Mouse (Mus musculus) midbrain, embryonic 13.5 days (tissue): ENCODE results near the gene Psap. TPM values are rescaled to one million over a fixed set of nuclear protein-coding genes. Genes with fewer than 3 reads are reported as not detected.
"Not testable (repeated sequence)": the region's sequence is repeated elsewhere in the genome, so short reads cannot be mapped to it uniquely, and the experiment has no call there.

Source experiments
- ATAC-seq: fragments of 200-750 bp; cut with Nextera tagmentation; 2 replicates; pipeline ENCODE4 v1.8.0; 2017; ENCODE audit warnings: mild to moderate bottlenecking, moderate TSS enrichment, moderate library complexity
- H3K27ac ChIP-seq: fragments of 300-500 bp; sonication (generic); 2 replicates; pipeline ENCODE4 v1.5.1; 2015; ENCODE audit warnings: inconsistent platforms, mild to moderate bottlenecking, moderate library complexity
- H3K27me3 ChIP-seq: fragments of 300-500 bp; sonication (generic); 2 replicates; pipeline ENCODE4 v1.6.1; 2015; ENCODE audit warnings: mild to moderate bottlenecking, inconsistent platforms
- H3K36me3 ChIP-seq: fragments of 300-500 bp; sonication (generic); 2 replicates; pipeline ENCODE4 v1.6.1; 2015; ENCODE audit warnings: mild to moderate bottlenecking, inconsistent platforms
- H3K4me1 ChIP-seq: fragments of 300-500 bp; sonication (generic); replicated peaks from 2 replicates; pipeline ENCODE4 v1.6.1; 2015; ENCODE audit warnings: inconsistent platforms
- H3K4me2 ChIP-seq: fragments of 300-500 bp; sonication (generic); replicated peaks from 2 replicates; pipeline ENCODE4 v1.6.1; 2015; ENCODE audit warnings: moderate library complexity, mild to moderate bottlenecking, inconsistent platforms
- H3K4me3 ChIP-seq: fragments of 300-500 bp; sonication (generic); replicated peaks from 2 replicates; pipeline ENCODE4 v1.5.1; 2015; ENCODE audit warnings: mild to moderate bottlenecking, inconsistent platforms
- H3K9ac ChIP-seq: fragments of 300-500 bp; sonication (generic); replicated peaks from 2 replicates; pipeline ENCODE4 v1.6.1; 2015; ENCODE audit warnings: mild to moderate bottlenecking, inconsistent platforms
- H3K9me3 ChIP-seq: fragments of 300-500 bp; sonication (generic); 2 replicates; pipeline ENCODE4 v1.6.1; 2016; ENCODE audit warnings: mild to moderate bottlenecking, inconsistent platforms
- WGBS: fragments of 180-500 bp; shearing (Covaris S2); methylation state at CpG from one replicate; pipeline ENCODE4 v1.1.7; 2015; 5-methylcytosine and 5-hydroxymethylcytosine counted together
- polyA plus RNA-seq: library from polyadenylated mRNA; unstranded; fragments of >200 nt; fragmentation: Nextera tagmentation; extraction: Ambion mirVana; gene quantifications from 2 replicates; pipeline ENCODE4 v1.2.1, GENCODE M21; 2015

The Psap gene
- polyA plus RNA-seq: 126 and 154 TPM in 2 replicates

DNA sequence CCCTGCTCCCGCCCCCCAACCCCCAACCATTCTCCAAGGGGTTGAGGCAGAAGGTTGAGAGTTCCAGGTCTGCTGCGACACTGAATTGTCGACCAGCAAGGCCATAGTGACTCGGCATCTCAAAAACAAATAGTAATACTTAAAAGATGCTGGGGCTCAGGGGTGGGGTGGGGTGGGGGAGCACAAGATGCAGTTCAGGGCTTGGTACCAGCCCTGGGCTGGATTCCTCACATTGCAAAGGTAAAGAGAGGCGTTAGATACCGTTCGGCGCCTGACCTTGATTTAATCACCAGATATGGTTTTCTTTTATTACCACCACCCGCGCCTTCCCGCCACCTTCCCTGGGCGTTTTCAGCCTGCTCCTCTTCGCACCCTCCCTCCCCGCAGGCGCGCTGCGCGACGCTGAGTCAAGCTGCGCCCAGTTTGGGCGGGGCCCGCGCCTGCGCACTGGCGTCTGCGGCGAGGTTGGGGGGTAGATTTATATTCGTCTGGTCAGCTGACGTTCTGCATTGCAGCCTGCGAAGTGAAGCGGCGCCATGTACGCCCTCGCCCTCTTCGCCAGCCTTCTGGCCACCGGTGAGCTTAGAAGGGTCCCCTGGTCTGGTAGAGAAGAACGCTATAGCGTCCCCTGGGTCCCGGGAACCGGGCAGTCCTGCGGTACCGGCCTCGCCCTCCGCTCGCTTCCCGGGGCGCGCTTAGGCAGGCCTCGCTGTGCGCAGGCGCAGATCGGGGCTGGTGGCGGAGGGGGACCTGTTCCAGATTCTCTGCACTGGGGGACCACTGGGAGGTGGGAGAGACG, at the start of gene Psap:
TSS of gene Psap (plus strand) at position 421 of the 799 bp plus-strand sequence.
- H3K27me3 ChIP-seq: no peaks in the 10 kb centered on the region
- 1% methylated on average over 54 of the region's 54 CpGs for WGBS
- peak within 1 kb of the TSS; percentile 76 for H3K4me3 ChIP-seq
- H3K36me3 ChIP-seq: no peaks in the 10 kb centered on the region
- H3K4me2 ChIP-seq: peak within 1 kb of the TSS; percentile 92
- peak within 1 kb of the TSS; percentile 91 for H3K27ac ChIP-seq
- peaks cover 49% of the 10 kb centered on the region for H3K4me1 ChIP-seq
- ATAC-seq: peak; percentile 90
- H3K9ac ChIP-seq: peak within 1 kb of the TSS; percentile 92
- no peaks in the 10 kb centered on the region for H3K9me3 ChIP-seq

- Histone ChIP-seq H3K27me3 (no peaks in the 10 kb centered on the region), H3K36me3 (no peaks in the 10 kb centered on the region), H3K4me1 (no peaks in the 10 kb centered on the region), H3K4me2 (no peak overlapping the region), H3K27ac (no peak overlapping the region), H3K4me3 (no peak overlapping the region), H3K9me3 (no peaks in the 10 kb centered on the region), H3K9ac (no peak overlapping the region)
- ATAC-seq: no peak
- 75% methylated on average over 4 of the region's 4 CpGs for WGBS
These were observed 49.8 kb upstream of the Psap start for GRCm38 (mm10) chr10:60227666-60228065.

GRCm38 (mm10) chr10:60229113-60229512, 48.3 kb upstream of the Psap start:
- Histone ChIP-seq H3K36me3 (no peaks in the 10 kb centered on the region), H3K9ac (no peak overlapping the region), H3K4me3 (no peak overlapping the region), H3K9me3 (no peaks in the 10 kb centered on the region), H3K4me2 (no peak overlapping the region), H3K27ac (no peak overlapping the region), H3K27me3 (no peaks in the 10 kb centered on the region), H3K4me1 (no peaks in the 10 kb centered on the region)
- ATAC-seq: no peak
- 92% methylated on average over 6 of the region's 6 CpGs for WGBS

GRCm38 (mm10) chr10:60230321-60231088, 46.9 kb upstream of the Psap start:
- ATAC-seq: no peak
- Histone ChIP-seq H3K9ac (no peak overlapping the region), H3K27me3 (no peaks in the 10 kb centered on the region), H3K27ac (no peak overlapping the region), H3K9me3 (no peaks in the 10 kb centered on the region), H3K4me3 (no peak overlapping the region), H3K36me3 (no peaks in the 10 kb centered on the region), H3K4me2 (no peak overlapping the region), H3K4me1 (no peaks in the 10 kb centered on the region)
- 69% methylated on average over 6 of the region's 6 CpGs for WGBS

DNA sequence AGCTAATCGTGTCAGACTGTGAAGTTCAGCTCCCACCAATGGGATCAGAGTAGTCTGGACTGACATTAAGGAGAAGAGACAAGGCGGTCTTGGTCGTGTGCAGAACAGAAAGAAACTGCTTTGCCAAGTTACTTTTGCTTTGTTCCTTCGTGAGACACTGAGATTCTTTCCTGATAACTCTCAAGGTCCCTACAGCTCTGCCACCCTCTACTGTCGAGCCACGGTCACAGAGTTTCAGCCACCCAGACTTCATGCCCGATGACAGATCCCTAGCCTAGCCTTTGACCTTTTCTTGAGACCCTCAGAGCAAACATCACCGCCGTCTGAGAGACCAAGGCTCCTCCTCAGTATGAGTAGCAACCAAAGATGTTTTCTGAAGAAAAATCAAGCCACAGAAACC, 43.4 kb upstream of the Psap start:
- Histone ChIP-seq H3K9me3 (no peaks in the 10 kb centered on the region), H3K36me3 (no peaks in the 10 kb centered on the region), H3K4me3 (no peak overlapping the region), H3K27ac (no peak overlapping the region), H3K4me2 (no peak overlapping the region), H3K4me1 (no peaks in the 10 kb centered on the region), H3K27me3 (no peaks in the 10 kb centered on the region), H3K9ac (no peak overlapping the region)
- ATAC-seq: no peak
- WGBS: 82% methylated on average over 9 of the region's 9 CpGs

- H3K27ac ChIP-seq, ATAC-seq, H3K4me1 ChIP-seq, H3K9ac ChIP-seq, H3K4me2 ChIP-seq, H3K27me3 ChIP-seq, H3K9me3 ChIP-seq, H3K4me3 ChIP-seq, H3K36me3 ChIP-seq: not testable (repeated sequence)
- WGBS: 96% methylated on average over 6 of the region's 6 CpGs
These were observed 41.6 kb upstream of the Psap start for GRCm38 (mm10) chr10:60235876-60236275.

GRCm38 (mm10) chr10:60237475-60238154, 39.8 kb upstream of the Psap start:
- Histone ChIP-seq H3K27me3 (no peaks in the 10 kb centered on the region), H3K9ac (no peak overlapping the region), H3K27ac (no peak overlapping the region), H3K9me3 (no peaks in the 10 kb centered on the region; the same call in 1 of the 2 replicates), H3K4me3 (no peak overlapping the region), H3K4me2 (no peak overlapping the region), H3K4me1 (no peaks in the 10 kb centered on the region), H3K36me3 (no peaks in the 10 kb centered on the region)
- WGBS: 62% methylated on average over 10 of the region's 10 CpGs
- ATAC-seq: no peak

GRCm38 (mm10) chr10:60240416-60240815, 37.0 kb upstream of the Psap start:
- no peak overlapping the region for H3K4me3 ChIP-seq
- no peaks in the 10 kb centered on the region for H3K27me3 ChIP-seq
- ATAC-seq: no peak
- no peaks in the 10 kb centered on the region for H3K36me3 ChIP-seq
- H3K9ac ChIP-seq: no peak overlapping the region
- no peaks in the 10 kb centered on the region; the same call in 1 of the 2 replicates for H3K9me3 ChIP-seq
- no peak overlapping the region for H3K4me2 ChIP-seq
- no peaks in the 10 kb centered on the region for H3K4me1 ChIP-seq
- no peak overlapping the region for H3K27ac ChIP-seq
- WGBS: 92% methylated on average over 6 of the region's 6 CpGs

GRCm38 (mm10) chr10:60243941-60244340, 33.5 kb upstream of the Psap start:
- Histone ChIP-seq H3K36me3 (no peaks in the 10 kb centered on the region), H3K27ac (no peak overlapping the region), H3K9ac (no peak overlapping the region), H3K4me3 (no peak overlapping the region), H3K4me1 (no peaks in the 10 kb centered on the region), H3K4me2 (no peak overlapping the region), H3K9me3 (no peaks in the 10 kb centered on the region; the same call in 1 of the 2 replicates), H3K27me3 (no peaks in the 10 kb centered on the region)
- ATAC-seq: no peak
- WGBS: 94% methylated on average over 5 of the region's 5 CpGs

GRCm38 (mm10) chr10:60245041-60245440, 32.4 kb upstream of the Psap start:
- peak; percentile 87 for ATAC-seq

DNA sequence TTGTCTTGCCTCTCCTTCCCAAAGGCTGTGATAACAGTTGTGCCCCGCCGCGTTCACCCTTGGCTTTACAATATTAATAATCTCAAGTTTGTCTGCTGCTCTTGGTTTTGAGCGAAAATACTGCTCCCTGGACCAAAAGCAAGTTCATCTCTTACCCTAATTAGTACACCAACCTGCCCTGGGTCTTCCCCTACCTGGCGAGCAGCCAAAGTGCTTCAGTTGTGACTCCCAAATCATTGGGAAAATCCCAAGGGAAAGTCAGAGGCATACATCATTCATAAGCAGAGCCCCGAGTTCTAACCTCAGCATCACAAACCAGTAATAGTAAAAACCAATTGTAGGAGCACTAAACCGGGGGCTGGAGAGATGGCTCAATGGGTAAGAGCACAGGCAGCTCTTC, 31.8 kb upstream of the Psap start:
- WGBS: 81% methylated on average over 7 of the region's 7 CpGs
- ATAC-seq: no peak

More at GRCm38 (mm10) chr10:60245041-60245440, 32.4 kb upstream of the Psap start:
- Histone ChIP-seq H3K9ac (no peak overlapping the region), H3K4me3 (no peak overlapping the region), H3K4me1 (no peaks in the 10 kb centered on the region), H3K4me2 (no peak overlapping the region), H3K9me3 (no peaks in the 10 kb centered on the region; the same call in 1 of the 2 replicates), H3K36me3 (no peaks in the 10 kb centered on the region), H3K27ac (no peak overlapping the region), H3K27me3 (no peaks in the 10 kb centered on the region)
- 5% methylated on average over 8 of the region's 8 CpGs for whole genome bisulfite sequencing

GRCm38 (mm10) chr10:60246519-60246918, 30.9 kb upstream of the Psap start:
- 26% methylated on average over 5 of the region's 5 CpGs for WGBS
- Histone ChIP-seq H3K36me3 (no peaks in the 10 kb centered on the region), H3K4me1 (no peaks in the 10 kb centered on the region), H3K4me3 (no peak overlapping the region), H3K27ac (no peak overlapping the region), H3K9ac (no peak overlapping the region), H3K9me3 (no peaks in the 10 kb centered on the region; the same call in 1 of the 2 replicates), H3K27me3 (no peaks in the 10 kb centered on the region), H3K4me2 (no peak overlapping the region)
- peak; percentile 46; the same call in 1 of the 2 replicates for ATAC-seq

More for the DNA sequence above, 31.8 kb upstream of the Psap start:
- Histone ChIP-seq H3K4me3 (no peak overlapping the region), H3K27me3 (no peaks in the 10 kb centered on the region), H3K9ac (no peak overlapping the region), H3K27ac (no peak overlapping the region), H3K4me1 (no peaks in the 10 kb centered on the region), H3K9me3 (no peaks in the 10 kb centered on the region; the same call in 1 of the 2 replicates), H3K4me2 (no peak overlapping the region), H3K36me3 (no peaks in the 10 kb centered on the region)
